Mouse (Mus musculus): Measurements from ENCODE around the gene Sipa1l1.

GRCm38 (mm10) chr12:82216801-82217553 is 47.9 kb downstream of the Sipa1l1 start:
- TF ChIP-seq TAL1 (IDR thresholded peaks at IDR 0.05; ENCODE audit: low read length) (no peak), GATA1 (IDR thresholded peaks at IDR 0.05; ENCODE audit: low read length) (no peak)

Data from erythroblast, embryonic 14.5 days (primary cell).